Mouse (Mus musculus) ES-E14 (cell line): ENCODE measurements at regions not wholly inside any gene's neighbourhood (a gene's known extent, or its start where the extent isn't known, plus 50 kb on each side); places are given as distances from the start of the nearest gene placed in this dataset.
"Not testable (repeated sequence)": the region's sequence is repeated elsewhere in the genome, so short reads cannot be mapped to it uniquely, and the experiment has no call there.

Experiments used
- CHD2 ChIP-seq: IDR thresholded peaks from 2 replicates; pipeline ENCODE4 v1.6.1; 2014; ENCODE audit warnings: mild to moderate bottlenecking, low read depth, low read length, inconsistent platforms
- ZC3H11A ChIP-seq: IDR thresholded peaks from 2 replicates; pipeline ENCODE4 v1.6.1; 2012; ENCODE audit warnings: low read depth, mild to moderate bottlenecking, inconsistent platforms, low read length, borderline replicate concordance
- ZNF384 ChIP-seq: IDR thresholded peaks from 2 replicates; pipeline ENCODE4 v1.6.1; 2012; ENCODE audit warnings: low read depth, low read length, inconsistent platforms

DNA sequence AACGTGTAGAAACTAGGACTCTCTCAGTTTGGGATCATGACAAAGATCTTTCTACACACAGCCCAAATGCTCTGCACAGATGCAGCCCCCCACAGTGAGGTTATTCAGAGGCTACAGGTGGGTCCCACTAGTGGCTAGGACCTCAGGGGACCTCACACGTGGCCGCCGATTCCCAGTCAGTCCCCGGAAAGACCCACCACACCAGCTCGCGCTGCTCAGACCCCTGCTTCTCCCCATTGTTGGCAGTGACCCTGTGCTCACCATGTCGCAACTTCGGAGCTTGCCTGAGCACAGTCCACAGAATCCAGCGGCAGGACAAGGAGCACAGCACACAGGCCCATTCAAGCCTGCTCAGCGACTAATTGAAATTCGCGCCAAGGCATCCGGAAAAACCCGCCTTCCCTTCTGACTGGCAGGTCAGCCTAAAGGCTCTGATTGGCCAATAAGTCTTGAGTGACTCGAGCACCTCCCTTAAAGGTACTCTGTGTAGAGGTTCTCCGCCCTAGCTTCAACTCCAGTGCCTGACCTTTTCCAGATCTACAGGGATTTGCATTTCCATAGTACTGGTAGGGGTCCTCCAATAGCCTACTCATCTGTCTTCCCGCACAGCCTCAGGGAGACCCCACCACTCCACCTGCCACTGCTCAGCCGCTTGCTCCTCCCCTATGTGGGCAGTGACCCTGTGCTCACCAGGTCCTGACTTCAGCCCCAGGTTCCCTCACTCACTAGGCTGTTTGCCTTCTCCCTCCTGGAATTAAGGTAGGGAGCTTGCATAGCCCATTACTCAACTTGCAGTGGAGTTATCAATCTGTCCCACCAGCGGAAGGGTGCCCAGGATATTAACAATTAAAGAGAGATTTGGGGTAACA lies 126.6 kb downstream of the Ptchd3 start:
- not testable (repeated sequence) for TF ChIP-seq ZNF384, ZC3H11A, CHD2
